Mouse (Mus musculus) testis, adult 2 months (tissue): ENCODE data around the gene Timm17a.

ENCODE experiments used
- CTCF ChIP-seq: fragments of 200-500 bp; IDR thresholded peaks from 2 replicates; pipeline ENCODE4 v1.5.1; 2012; ENCODE audit warnings: low read depth, mild to moderate bottlenecking, inconsistent platforms, low read length, moderate library complexity; ENCODE audit not compliant: control insufficient read depth, insufficient read depth, insufficient replicate concordance
- POLR2A ChIP-seq: fragments of 200-500 bp; IDR thresholded peaks from 2 replicates; pipeline ENCODE4 v1.6.1; 2012; ENCODE audit warnings: low read depth, mild to moderate bottlenecking, inconsistent platforms, low read length, moderate library complexity; ENCODE audit not compliant: control insufficient read depth

- no peak for TF ChIP-seq POLR2A
- no peak for TF ChIP-seq CTCF
These were observed 34.1 kb upstream of the Timm17a start for GRCm38 (mm10) chr1:135347498-135348169.
